Mouse (Mus musculus) right cerebral cortex, postnatal 36 days (tissue): ENCODE measurements around the gene Mb21d2.

ENCODE experiments used
- DNase-seq, 2 experiments: peaks; one replicate each; pipeline ENCODE4 v3.0.0; 2022; ENCODE audit warnings: low spot score in 2 of 2, mixed read lengths in 1 of 2

Gene Mb21d2

GRCm38 (mm10) chr16:28928815-28929685 lies at the start of gene Mb21d2:
Mb21d2 (minus strand) TSS chr16:28929673.
- peak; percentile 43 to 45 for DNase-seq

DNA sequence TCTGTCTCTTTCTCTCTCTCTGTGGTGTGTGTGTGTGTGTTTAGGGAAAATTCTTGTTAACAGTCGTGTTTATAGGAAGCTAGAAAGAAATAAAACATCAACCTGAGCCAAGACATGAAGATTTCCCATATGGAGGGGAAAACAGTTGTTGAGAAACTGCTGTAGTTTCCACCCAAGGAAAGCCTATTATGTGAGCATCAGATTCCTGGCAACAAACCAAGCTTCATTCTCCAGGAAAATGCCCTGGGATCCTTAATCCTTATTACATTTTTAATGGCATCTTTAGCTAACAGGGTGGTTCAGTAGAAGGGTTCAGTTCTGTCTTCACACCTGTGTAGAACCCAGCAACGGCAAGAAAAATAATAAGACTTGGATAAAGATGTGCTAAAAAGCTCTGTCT lies 36.8 kb upstream of the Mb21d2 start:
- no peak for DNase-seq

DNA sequence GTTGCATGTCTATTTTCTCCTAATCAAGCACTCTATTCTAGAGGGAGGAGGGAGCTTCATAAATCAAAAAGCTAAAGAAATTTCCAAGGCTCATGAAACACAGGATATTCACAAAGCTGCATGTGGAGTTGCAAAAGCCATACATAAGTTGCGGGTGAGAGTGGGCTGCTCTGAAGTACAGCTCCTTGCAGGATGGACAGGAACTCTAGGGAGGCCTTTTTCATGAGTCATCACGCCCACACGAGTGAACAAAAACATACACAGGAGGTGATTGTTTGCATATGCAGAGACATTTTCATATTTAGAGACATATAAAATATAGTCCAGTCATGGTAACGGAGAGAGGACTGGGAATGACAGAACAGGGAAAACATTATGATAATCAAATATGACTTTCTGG lies 34.6 kb upstream of the Mb21d2 start:
- DNase-seq = no peak

- DNase-seq = no peak
Observed at GRCm38 (mm10) chr16:28962987-28963386, 33.5 kb upstream of the Mb21d2 start.

DNA sequence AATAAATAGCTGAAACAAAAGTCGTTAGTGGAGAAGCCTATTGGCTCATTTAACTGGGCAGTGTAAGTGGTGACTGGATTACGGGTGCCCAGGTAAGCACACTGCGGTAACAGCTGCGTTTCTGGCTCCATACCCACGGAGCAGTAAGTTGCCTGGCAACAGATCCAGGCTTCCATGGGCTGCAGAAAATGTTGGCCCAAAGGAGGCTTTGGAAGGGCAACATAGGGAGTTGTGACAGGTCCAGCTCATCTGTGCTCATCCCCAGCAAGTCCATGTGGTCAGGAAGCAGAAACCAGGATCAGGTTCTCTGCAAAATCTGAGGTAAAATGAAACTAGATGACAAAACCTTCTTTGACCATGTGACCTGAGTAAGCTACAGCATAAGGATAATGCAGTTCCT lies 20.3 kb upstream of the Mb21d2 start:
- DNase-seq = no peak

- no peak for DNase-seq
Observed at GRCm38 (mm10) chr16:28943254-28943653, 13.8 kb upstream of the Mb21d2 start.

DNA sequence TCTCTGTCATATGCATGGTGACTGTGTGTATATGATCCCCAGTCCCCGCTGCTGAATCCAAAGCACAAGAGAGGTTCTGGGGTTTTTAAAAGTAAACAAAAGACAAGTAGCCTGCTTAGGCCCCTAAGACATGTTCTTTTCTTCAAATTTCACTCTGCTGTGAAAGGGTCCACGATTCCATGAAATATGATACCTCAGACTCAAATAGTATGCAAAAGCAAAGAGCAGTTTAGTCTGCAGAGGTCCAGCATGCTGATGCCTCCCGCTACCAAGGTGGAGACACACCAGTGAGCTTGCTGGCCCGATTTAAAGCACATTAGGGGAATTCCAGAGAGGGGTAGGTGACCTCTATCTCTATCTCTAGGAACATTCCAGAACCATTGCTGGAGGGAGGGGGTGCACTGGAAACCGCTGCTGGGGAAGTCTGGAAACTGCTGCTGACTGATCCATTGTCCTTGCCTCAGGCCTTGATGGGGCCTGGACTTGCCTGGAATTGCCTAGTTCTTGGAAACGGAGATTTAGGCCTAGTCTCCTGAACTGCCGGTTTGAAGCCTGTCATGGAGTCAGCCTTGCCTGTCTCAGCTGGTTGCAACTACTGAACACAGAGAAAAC lies 6.8 kb upstream of the Mb21d2 start:
- no peak for DNase-seq

- no peak for DNase-seq
Observed at GRCm38 (mm10) chr16:28935701-28936100, 6.2 kb upstream of the Mb21d2 start.

DNA sequence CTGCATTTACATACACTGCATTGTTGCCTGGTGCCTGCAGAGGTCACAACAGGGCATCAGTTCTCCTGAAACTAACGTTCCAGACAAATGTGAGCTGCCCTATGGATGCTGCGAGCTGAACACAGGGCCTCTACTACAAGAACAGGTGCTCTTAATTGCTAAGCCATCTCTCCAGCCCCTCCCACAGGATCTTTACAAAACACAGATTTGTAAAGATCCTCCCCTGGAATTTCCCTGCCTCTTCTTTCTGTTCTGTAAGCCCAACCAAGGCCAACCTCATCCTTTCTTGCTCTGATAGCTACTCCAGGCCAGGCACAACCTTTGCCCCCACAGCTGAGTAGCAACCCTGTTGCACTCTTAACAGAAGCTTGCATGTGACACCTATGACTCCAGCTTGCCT lies 1.7 kb upstream of the Mb21d2 start:
- no peak for DNase-seq

GRCm38 (mm10) chr16:28930426-28930825 lies 953 bp upstream of the Mb21d2 start:
- DNase-seq = no peak

- peak; percentile 25 to 45 for DNase-seq
Observed at GRCm38 (mm10) chr16:28929686-28930291, 316 bp upstream of the Mb21d2 start.

GRCm38 (mm10) chr16:28928466-28928814 lies 1.0 kb downstream of the Mb21d2 start:
- peak; percentile 12 for DNase-seq

DNA sequence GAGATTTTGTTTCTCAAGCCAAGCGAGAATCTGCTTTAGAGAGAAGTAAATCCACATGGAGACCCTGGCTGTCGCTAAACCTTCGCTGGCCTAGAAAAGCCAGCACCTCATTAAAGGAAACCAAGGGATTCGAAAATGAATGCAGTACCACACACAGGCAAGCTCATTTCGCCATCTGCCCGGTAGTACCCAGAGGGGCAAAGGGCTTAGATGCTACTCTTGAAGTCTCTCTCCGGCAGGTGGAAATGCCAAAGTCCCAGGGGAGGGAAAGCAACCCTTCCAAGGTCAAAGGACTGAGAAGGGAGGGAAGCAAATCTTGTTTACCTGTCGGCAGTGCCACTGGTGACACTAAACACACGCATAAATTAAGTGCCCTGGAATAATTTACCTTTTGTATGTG lies 2.1 kb downstream of the Mb21d2 start:
- no peak for DNase-seq

DNA sequence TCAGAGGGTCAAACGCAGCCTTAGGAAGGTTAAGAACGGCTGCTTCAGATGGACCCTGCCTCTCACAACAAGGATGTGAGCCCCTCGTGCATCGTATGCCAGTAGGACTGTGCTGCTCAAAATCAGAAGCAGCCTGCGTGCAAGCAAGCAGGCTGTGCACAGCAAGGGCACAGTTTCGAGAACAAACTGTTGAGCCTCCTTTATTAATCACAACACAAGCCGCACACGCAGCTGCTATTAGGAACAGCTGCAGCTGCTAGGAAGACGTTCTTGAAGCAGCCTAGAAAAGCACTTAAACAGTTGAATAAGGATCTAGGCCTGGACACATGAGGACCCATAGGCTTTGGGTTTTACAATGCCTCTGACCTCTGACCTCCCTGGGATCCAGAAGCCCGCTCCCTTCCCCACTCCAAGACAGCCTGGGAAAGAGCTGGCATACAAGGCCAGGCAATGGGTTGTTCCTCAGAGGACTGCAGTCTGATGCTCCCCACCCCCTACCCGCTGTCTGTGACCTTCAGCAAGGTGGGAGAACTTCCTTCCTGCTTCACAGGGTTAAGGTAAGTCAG lies 10.1 kb downstream of the Mb21d2 start:
- DNase-seq = no peak

DNA sequence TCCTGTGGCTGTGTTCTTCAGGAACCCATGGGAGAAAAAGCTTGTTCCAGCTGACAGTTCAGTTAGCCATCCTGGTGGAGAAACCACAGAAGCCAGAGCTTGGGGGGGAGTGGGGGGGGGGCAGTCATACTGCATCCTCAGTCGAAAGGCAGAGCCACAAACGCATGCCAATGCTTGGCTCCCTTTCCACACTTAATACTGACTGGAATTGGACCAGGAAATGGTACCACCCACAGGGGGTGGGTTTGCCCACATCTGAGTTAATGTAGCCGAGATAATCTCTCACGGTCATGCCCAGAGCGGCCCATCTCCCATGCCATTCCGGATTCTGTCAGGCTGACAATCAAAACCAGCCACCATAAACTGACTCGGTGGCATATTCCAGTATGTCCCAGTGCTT lies 14.1 kb downstream of the Mb21d2 start:
- no peak for DNase-seq

- no peak for DNase-seq
Observed at GRCm38 (mm10) chr16:28914709-28915108, 14.8 kb downstream of the Mb21d2 start.

DNA sequence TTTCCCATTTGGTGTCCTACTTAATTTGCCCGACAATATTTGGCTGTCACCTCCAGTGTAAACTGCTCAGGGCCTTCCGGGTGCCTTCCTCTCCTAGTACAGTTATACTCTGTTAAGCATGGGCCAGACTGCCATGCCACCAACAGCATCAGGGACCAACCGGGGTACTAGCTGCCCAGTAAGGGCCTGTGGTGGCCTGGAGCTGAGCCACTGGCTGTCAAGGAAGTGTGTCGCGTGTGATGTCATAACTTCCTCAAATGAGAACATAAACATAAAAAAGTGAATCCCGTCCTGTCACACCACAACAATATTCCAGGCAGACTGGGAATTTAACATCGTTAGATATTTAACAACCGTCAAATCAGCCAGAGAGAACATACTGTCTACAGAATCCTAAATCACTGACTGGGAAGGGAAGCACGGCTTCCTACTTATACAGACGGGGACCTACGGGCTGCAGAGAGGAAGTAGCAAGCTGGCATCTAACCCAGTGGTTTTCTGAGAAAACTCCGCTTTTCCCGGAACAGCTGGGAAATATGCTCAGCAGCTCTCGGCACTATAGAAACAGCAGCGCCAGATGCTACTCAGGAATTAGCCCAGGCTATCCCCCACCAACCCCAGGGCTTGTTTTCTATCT lies 17.9 kb downstream of the Mb21d2 start:
- DNase-seq = no peak

DNA sequence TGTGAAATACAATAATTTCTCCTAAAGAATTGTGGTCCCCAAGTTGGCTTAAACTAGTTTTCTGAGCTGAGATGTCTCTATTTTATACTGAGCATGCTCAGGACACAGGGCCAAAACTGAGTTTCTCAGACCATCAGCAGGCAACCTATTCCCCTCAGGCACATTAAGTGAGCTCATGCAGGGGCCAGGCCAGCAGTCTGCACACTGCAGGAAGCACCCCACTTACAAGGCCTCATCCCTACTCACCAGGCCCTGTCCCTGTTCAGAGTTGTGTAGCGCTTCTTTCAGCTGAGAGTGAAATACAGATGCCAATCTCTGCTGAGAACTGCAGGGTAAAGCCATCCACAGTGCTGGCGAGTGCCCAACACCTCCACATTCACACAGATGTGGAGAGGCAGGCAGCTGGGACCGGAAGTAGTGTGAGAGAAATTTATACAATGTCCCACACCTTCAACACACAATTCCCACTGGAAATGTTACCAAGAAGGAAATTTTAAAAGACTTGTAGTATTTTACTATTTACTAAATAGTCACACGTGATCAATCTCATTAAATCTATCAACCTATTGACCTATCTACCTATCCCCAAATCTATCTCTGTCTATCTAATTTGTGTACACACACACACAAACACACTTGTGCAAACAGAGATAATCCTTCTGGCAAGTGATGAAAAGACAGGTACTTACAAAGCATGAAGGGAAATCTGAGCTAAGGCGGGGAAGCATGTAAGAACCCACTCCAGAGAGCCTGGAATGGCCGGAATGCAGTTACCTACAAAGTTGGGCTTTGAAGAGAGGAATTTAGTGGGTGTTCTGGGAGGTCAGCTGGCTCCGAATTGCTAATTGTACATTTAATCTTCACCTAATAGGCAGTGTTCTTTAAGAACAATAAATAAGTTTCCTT lies 22.9 kb downstream of the Mb21d2 start:
- no peak for DNase-seq

- DNase-seq = no peak
Observed at GRCm38 (mm10) chr16:28905567-28906289, 23.7 kb downstream of the Mb21d2 start.
